In the genomic region with DNA sequence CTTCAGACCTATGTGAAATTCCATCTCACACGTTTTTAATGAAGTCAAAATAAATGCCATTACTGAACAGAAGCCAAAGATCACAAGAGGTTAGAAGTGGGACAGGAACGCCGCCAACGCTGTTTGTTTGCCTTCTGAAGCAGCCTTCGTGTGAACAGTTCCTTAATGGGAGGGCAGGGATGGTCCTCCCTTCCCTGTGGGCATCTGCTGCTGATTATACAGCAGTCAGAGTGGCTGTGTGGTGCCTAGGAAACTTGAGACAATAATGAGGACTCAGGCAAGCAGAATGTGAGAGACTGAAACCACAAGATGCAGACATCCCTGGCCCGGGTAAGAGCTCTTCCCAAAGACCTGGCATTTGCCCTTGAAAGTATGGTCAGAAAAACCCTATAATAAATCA, we compare ENCODE assay signal across 17 mouse cellular contexts.
DNase-seq lines count a peak whose midpoint lies in the region; ATAC-seq and TF ChIP-seq lines count a peak whose summit lies in the region.
"Had no signal": no experiment of that assay in that cellular context is flagged by ENCODE, and none has a peak within 500 bp of the region (broad histone marks: within the 10 kb centered on the region; RNA-seq: fewer than 3 reads in every experiment).

No protein-coding gene starts in this region.

- intact Hi-C loops in heart, postnatal 36 days (cut with DNase I), result no loop called here

- no peak overlapping the region for H3ac ChIP-seq in C2C12 (ENCODE audit: control insufficient read depth, insufficient read length, low read depth)

- H3K79me3 ChIP-seq in C2C12 (ENCODE audit: low read depth), result no peaks in the 10 kb centered on the region

- TF ChIP-seq CTCF in kidney, adult 2 months (conservative IDR thresholded peaks at IDR 0.05; ENCODE audit: insufficient read depth, insufficient read length, low read depth, low read length), result no peak
- no peak for TF ChIP-seq CTCF in C2C12 (IDR thresholded peaks at IDR 0.05; ENCODE audit: control insufficient read depth, insufficient read depth, insufficient read length)

- WGBS in kidney, adult 2 months, result 15% methylated on average over 6 of the region's 6 CpGs
- 16% methylated on average over 6 of the region's 6 CpGs for WGBS in kidney, embryonic 15.5 days

- H3K79me2 ChIP-seq in C2C12 (ENCODE audit: control insufficient read depth, insufficient read depth), result no peaks in the 10 kb centered on the region

- no peak overlapping the region for H3K4me2 ChIP-seq in kidney, embryonic 15.5 days
- H3K4me2 ChIP-seq: intestine, embryonic 15.5 days; liver, embryonic 12.5 days; lung, embryonic 15.5 days had no signal

- no peaks in the 10 kb centered on the region for H3K4me1 ChIP-seq in kidney, adult 2 months (ENCODE audit: control insufficient read depth, insufficient read depth, low read length)
- H3K4me1 ChIP-seq in kidney, embryonic 15.5 days, result peaks cover 3% of the 10 kb centered on the region; the same call in 1 of the 2 replicates
- H3K4me1 ChIP-seq: intestine, embryonic 15.5 days; liver, embryonic 12.5 days; lung, embryonic 15.5 days had no signal

- H3K36me3 ChIP-seq in kidney, adult 2 months (ENCODE audit: control insufficient read depth, insufficient read depth, low read length), result no peaks in the 10 kb centered on the region
- no peaks in the 10 kb centered on the region for H3K36me3 ChIP-seq in kidney, embryonic 15.5 days
- H3K36me3 ChIP-seq in C2C12 (ENCODE audit: control insufficient read depth, insufficient read depth), result no peaks in the 10 kb centered on the region
- H3K36me3 ChIP-seq: forebrain, embryonic 10.5 days; G1E; heart, embryonic 10.5 days; intestine, embryonic 15.5 days; liver, embryonic 12.5 days; lung, embryonic 15.5 days had no signal

- no peak for ATAC-seq in kidney, embryonic 15.5 days (replicated peaks; ENCODE audit: low FRiP score)
- no peak for ATAC-seq in cerebellum, adult (ENCODE audit: insufficient number of reproducible peaks, low FRiP score, low TSS enrichment)
- ATAC-seq: intestine, embryonic 15.5 days; liver, embryonic 12.5 days had no signal

- no peaks in the 10 kb centered on the region for H3K9me3 ChIP-seq in kidney, embryonic 15.5 days (replicated peaks)
- H3K9me3 ChIP-seq: forebrain, embryonic 10.5 days; heart, embryonic 10.5 days; intestine, embryonic 15.5 days; liver, embryonic 12.5 days; lung, embryonic 15.5 days had no signal

- no peak for TF ChIP-seq POLR2A in kidney, adult 2 months (IDR thresholded peaks at IDR 0.05; ENCODE audit: low read depth, low read length)

- H3K4me3 ChIP-seq in kidney, adult 2 months (ENCODE audit: insufficient read depth, low read depth, low read length), result no peak overlapping the region
- no peak overlapping the region for H3K4me3 ChIP-seq in kidney, embryonic 15.5 days (replicated peaks)
- no peak overlapping the region for H3K4me3 ChIP-seq in C2C12 (ENCODE audit: insufficient read depth, poor library complexity, severe bottlenecking)
- H3K4me3 ChIP-seq: forebrain, embryonic 10.5 days; heart, embryonic 10.5 days; intestine, embryonic 15.5 days; liver, embryonic 12.5 days; lung, embryonic 15.5 days had no signal

- no peaks in the 10 kb centered on the region for H3K27me3 ChIP-seq in kidney, adult 2 months (replicated peaks; ENCODE audit: control insufficient read depth, insufficient read depth, low read length)
- 0 out of 2 replicates have a peak, but pooled peaks cover 3% of the 10 kb centered on the region for H3K27me3 ChIP-seq in kidney, embryonic 15.5 days
- H3K27me3 ChIP-seq in C2C12 (ENCODE audit: control insufficient read depth, insufficient read depth, insufficient read length), result no peaks in the 10 kb centered on the region
- H3K27me3 ChIP-seq: intestine, embryonic 15.5 days; liver, embryonic 12.5 days; lung, embryonic 15.5 days had no signal

- peak; percentile 21 for DNase-seq in kidney, adult 2 months
- DNase-seq in embryo, embryonic 10.5 days (ENCODE audit: low spot score), result peak; percentile 71
- DNase-seq in forelimb bud, embryonic 11.5 days (ENCODE audit: low read depth, low spot score), result peak; percentile 57
- DNase-seq in right cerebral cortex, postnatal 4 days, result no peak
- DNase-seq in heart, postnatal 36 days, result no peak
- DNase-seq: adrenal gland, postnatal 36 days; gastrocnemius, postnatal 36 days; layer of hippocampus, adult 9-11 months had no signal

- no peak overlapping the region for H3K27ac ChIP-seq in kidney, adult 2 months (ENCODE audit: insufficient read depth, low read depth, low read length)
- H3K27ac ChIP-seq in kidney, embryonic 15.5 days, result no peak overlapping the region
- H3K27ac ChIP-seq: forebrain, embryonic 10.5 days; heart, embryonic 10.5 days; intestine, embryonic 15.5 days; liver, embryonic 12.5 days; lung, embryonic 15.5 days had no signal

- no peak overlapping the region for H3K9ac ChIP-seq in kidney, embryonic 15.5 days
- H3K9ac ChIP-seq: intestine, embryonic 15.5 days; liver, embryonic 12.5 days; lung, embryonic 15.5 days had no signal

TF ChIP-seq in C2C12, 6 proteins besides CTCF, POLR2A, EP300 and RAD21:
- TF ChIP-seq MYOD1 (IDR thresholded peaks at IDR 0.05; ENCODE audit: control insufficient read depth, insufficient read length, low read depth) (peak; percentile 38), MYOG (IDR thresholded peaks at IDR 0.05; ENCODE audit: control insufficient read depth, extremely low read depth, insufficient read length) (no peak), FOSL1 (IDR thresholded peaks at IDR 0.05; ENCODE audit: insufficient read depth, low read length, poor library complexity, severe bottlenecking) (no peak)

Comparison
In these comparisons a context has a peak if more than half of its experiments do, and no peak if none do; other contexts are left out.
1. DNase-seq: peak in kidney, adult 2 months (single experiment), embryo, embryonic 10.5 days (single experiment) and forelimb bud, embryonic 11.5 days (single experiment); none in right cerebral cortex, postnatal 4 days (single experiment) and heart, postnatal 36 days (0 of 2).